Mouse (Mus musculus) spleen, adult 2 months (tissue): ENCODE data around the gene Thap8.

Experiments used
- CTCF ChIP-seq: fragments of 200-500 bp; IDR thresholded peaks from 2 replicates; pipeline ENCODE4 v1.5.1; 2011; ENCODE audit warnings: mild to moderate bottlenecking, inconsistent platforms; ENCODE audit not compliant: insufficient read depth, insufficient read length, insufficient replicate concordance; ENCODE audit errors: extremely low read depth
- POLR2A ChIP-seq: fragments of 200-500 bp; IDR thresholded peaks from 2 replicates; pipeline ENCODE4 v1.6.1; 2011; ENCODE audit warnings: low read depth, low read length, inconsistent platforms

- peak; percentile 26; the same call in 1 of the 2 replicates for TF ChIP-seq CTCF
- TF ChIP-seq POLR2A = no peak
These were observed 47.2 kb upstream of the Thap8 start for GRCm38 (mm10) chr7:30232631-30233148.
